Mouse (Mus musculus): ENCODE measurements around the gene Dab2. TPM values are rescaled to one million over a fixed set of nuclear protein-coding genes. Genes with fewer than 3 reads are reported as not detected.

Dab2 gene
- polyA plus RNA-seq (2015; fragmentation: Nextera tagmentation; extraction: Ambion mirVana), result 20.9 and 25.7 TPM in 2 replicates

DNA sequence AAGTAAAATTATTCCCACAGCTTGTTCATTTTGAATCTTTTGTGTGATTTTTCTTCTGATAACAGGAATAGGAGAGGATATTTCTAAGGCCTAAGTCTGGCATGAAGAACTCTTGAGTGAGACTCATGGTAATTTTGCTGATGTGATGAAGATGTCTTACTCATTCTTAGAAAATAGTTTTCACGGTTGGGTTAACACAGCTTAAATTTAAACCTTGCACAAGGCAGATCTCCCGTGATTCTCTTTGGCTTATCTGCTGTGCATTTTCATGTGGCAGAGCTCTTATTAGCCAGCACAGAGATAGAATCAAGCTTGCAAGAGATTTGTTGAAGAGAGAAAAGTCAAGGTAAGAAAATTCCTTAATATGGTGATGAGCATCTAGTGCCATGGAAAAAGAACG, at the start of gene Dab2:
Gene Dab2, plus strand, starts transcription at position 235 of the 400 bp plus-strand sequence.
- no peak within 1 kb of the TSS for H3K9ac ChIP-seq (replicated peaks; ENCODE audit: low read depth)
- TF ChIP-seq EP300 (IDR thresholded peaks at IDR 0.05) (no peak), CTCF (IDR thresholded peaks at IDR 0.05) (no peak)
- H3K36me3 ChIP-seq (ENCODE audit: insufficient read depth, low read length), result no peaks in the 10 kb centered on the region
- no peaks in the 10 kb centered on the region for H3K4me1 ChIP-seq (ENCODE audit: insufficient read depth, low read depth, low read length)
- no peak for DNase-seq (ENCODE audit: low spot score)
- no peak within 1 kb of the TSS for H3K4me3 ChIP-seq (ENCODE audit: low read depth, low read length)
- no peak within 1 kb of the TSS for H3K27ac ChIP-seq (ENCODE audit: low read length)
- H3K9me3 ChIP-seq (ENCODE audit: low read length), result no peaks in the 10 kb centered on the region
- H3K4me2 ChIP-seq (replicated peaks; ENCODE audit: low read depth, low read length), result no peak within 1 kb of the TSS
- WGBS, result 86% methylated on average over 3 of the region's 3 CpGs
- no peak for ATAC-seq
- no peaks in the 10 kb centered on the region for H3K27me3 ChIP-seq (replicated peaks; ENCODE audit: insufficient read depth, low read length)

DNA sequence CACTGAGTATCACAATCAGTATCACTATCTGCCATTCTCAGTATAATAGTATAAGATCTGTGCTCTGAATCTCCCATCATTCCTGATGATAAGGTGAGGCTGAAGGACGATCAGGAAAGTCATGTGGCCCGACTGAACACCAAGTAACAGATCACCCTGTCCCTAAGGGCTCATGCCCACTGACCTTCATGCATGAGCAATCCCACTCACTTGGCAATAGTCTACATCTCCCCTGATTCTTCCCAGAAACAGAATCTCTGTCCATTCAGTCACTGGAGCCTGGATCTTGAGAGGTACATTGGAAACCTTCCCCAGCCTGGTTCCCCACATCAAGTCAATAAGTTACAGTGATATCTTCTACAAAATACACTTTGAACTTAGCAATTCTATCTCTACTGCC, 46.1 kb upstream of the Dab2 start:
- DNase-seq (ENCODE audit: low spot score) (no peak), ATAC-seq (no peak)
- Histone ChIP-seq H3K27ac (ENCODE audit: low read length) (no peak overlapping the region), H3K9ac (replicated peaks; ENCODE audit: low read depth) (no peak overlapping the region), H3K27me3 (replicated peaks; ENCODE audit: insufficient read depth, low read length) (no peaks in the 10 kb centered on the region), H3K4me1 (ENCODE audit: insufficient read depth, low read depth, low read length) (no peaks in the 10 kb centered on the region), H3K36me3 (ENCODE audit: insufficient read depth, low read length) (no peaks in the 10 kb centered on the region), H3K4me2 (replicated peaks; ENCODE audit: low read depth, low read length) (no peak overlapping the region), H3K9me3 (ENCODE audit: low read length) (no peaks in the 10 kb centered on the region), H3K4me3 (ENCODE audit: low read depth, low read length) (no peak overlapping the region)
- TF ChIP-seq EP300 (IDR thresholded peaks at IDR 0.05) (no peak), CTCF (IDR thresholded peaks at IDR 0.05) (no peak)
- 82% methylated on average over 2 of the region's 2 CpGs for WGBS

DNA sequence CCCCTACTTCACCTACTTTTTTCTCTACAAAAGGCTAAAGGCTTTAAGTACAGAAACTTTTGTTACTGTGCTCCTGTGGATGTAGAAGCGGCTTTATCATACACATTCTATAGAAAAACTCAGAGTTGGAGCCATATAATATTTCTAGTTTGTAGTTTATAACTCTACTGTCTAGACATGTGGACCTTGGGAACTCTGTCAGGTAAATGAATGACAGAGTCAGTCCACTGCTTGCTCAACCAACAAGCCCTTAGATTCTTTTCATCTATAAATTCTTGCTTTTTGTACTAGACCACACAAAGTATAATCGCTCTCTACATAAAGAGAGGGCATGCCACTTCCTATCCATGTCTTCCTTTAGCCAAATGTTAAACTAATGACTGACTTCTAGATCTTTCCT, 45.2 kb upstream of the Dab2 start:
- Histone ChIP-seq H3K36me3 (ENCODE audit: insufficient read depth, low read length) (no peaks in the 10 kb centered on the region), H3K4me3 (ENCODE audit: low read depth, low read length) (no peak overlapping the region), H3K9ac (replicated peaks; ENCODE audit: low read depth) (no peak overlapping the region), H3K9me3 (ENCODE audit: low read length) (no peaks in the 10 kb centered on the region), H3K4me2 (replicated peaks; ENCODE audit: low read depth, low read length) (no peak overlapping the region), H3K27ac (ENCODE audit: low read length) (no peak overlapping the region), H3K27me3 (replicated peaks; ENCODE audit: insufficient read depth, low read length) (no peaks in the 10 kb centered on the region), H3K4me1 (ENCODE audit: insufficient read depth, low read depth, low read length) (no peaks in the 10 kb centered on the region)
- TF ChIP-seq EP300 (IDR thresholded peaks at IDR 0.05), result no peak
- no peak for TF ChIP-seq CTCF (IDR thresholded peaks at IDR 0.05)
- ATAC-seq (no peak), DNase-seq (ENCODE audit: low spot score) (no peak)
- 89% methylated on average over 2 of the region's 2 CpGs for WGBS

DNA sequence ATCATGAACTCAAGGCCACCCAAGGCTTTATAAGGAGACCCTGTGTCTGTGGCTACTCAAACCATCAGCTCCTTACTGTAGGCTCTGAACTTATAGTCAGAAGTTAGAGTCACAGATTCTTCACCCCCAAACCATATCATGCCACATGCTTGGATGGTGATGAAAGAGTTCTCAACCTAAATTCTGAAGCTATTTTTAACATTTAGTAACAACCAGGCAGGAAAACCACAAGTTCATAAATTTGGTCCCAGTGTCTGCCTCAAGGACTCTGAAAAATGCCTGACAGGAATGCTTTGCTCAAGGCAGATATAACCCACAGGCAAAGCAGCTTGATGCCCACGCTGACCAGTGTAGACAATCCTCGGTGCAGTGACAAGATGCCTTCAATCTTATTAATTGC, 42.5 kb upstream of the Dab2 start:
- ATAC-seq (no peak), DNase-seq (ENCODE audit: low spot score) (no peak)
- Histone ChIP-seq H3K4me2 (replicated peaks; ENCODE audit: low read depth, low read length) (no peak overlapping the region), H3K4me3 (ENCODE audit: low read depth, low read length) (no peak overlapping the region), H3K4me1 (ENCODE audit: insufficient read depth, low read depth, low read length) (no peaks in the 10 kb centered on the region; the same call in 1 of the 2 replicates), H3K9ac (replicated peaks; ENCODE audit: low read depth) (no peak overlapping the region), H3K27ac (ENCODE audit: low read length) (no peak overlapping the region), H3K36me3 (ENCODE audit: insufficient read depth, low read length) (no peaks in the 10 kb centered on the region), H3K9me3 (ENCODE audit: low read length) (no peaks in the 10 kb centered on the region), H3K27me3 (replicated peaks; ENCODE audit: insufficient read depth, low read length) (no peaks in the 10 kb centered on the region)
- 66% methylated on average over 2 of the region's 2 CpGs for WGBS
- TF ChIP-seq CTCF (IDR thresholded peaks at IDR 0.05), result no peak
- no peak for TF ChIP-seq EP300 (IDR thresholded peaks at IDR 0.05)

DNA sequence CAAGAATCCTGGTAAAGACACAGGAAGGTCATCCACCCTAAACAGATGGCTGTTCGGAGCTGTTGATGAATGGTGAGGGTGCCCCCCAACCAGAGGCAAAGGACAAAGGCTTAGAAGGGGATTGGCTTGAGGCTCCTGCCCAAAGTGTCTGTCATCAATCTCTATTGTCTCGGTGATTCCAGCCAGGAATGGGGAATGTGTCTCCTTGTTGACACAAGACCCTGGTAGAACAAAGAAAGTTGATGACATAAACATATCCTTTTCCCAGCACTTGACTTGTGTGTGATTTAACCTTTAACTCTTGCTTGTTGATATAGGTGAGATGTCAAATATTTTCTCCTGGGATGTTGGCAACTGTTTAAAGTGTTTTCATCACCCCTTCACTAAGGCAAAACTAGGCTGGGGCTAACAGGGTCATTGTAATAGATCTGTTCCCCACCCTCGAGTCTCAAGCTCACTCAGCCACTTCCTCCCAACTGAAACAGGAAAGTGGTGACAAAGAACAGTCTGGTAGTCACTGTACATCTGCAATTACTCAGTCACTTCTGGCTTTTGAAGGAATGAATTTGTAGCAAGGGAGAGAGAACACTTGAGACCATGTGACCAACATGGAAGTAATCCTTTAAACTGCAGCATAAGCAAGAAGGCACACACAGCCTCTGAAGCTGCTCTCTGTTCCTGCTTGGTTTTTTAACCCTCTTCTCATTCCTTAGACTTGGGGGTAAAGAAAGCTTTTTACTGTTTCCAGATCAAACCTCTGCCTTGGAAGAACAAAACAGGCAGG, 39.4 kb upstream of the Dab2 start:
- DNase-seq (ENCODE audit: low spot score), result peak; percentile 54
- Histone ChIP-seq H3K9me3 (ENCODE audit: low read length) (no peaks in the 10 kb centered on the region), H3K27ac (ENCODE audit: low read length) (peak overlapping the region; percentile 39; the same call in 1 of the 2 replicates), H3K9ac (replicated peaks; ENCODE audit: low read depth) (no peak overlapping the region), H3K27me3 (replicated peaks; ENCODE audit: insufficient read depth, low read length) (no peaks in the 10 kb centered on the region), H3K4me3 (ENCODE audit: low read depth, low read length) (no peak overlapping the region), H3K36me3 (ENCODE audit: insufficient read depth, low read length) (no peaks in the 10 kb centered on the region), H3K4me2 (replicated peaks; ENCODE audit: low read depth, low read length) (no peak overlapping the region), H3K4me1 (ENCODE audit: insufficient read depth, low read depth, low read length) (no peaks in the 10 kb centered on the region; the same call in 1 of the 2 replicates)
- peak; percentile 77 for ATAC-seq
- 14% methylated on average over 3 of the region's 3 CpGs for WGBS
- TF ChIP-seq CTCF (IDR thresholded peaks at IDR 0.05) (no peak), EP300 (IDR thresholded peaks at IDR 0.05) (no peak)

DNA sequence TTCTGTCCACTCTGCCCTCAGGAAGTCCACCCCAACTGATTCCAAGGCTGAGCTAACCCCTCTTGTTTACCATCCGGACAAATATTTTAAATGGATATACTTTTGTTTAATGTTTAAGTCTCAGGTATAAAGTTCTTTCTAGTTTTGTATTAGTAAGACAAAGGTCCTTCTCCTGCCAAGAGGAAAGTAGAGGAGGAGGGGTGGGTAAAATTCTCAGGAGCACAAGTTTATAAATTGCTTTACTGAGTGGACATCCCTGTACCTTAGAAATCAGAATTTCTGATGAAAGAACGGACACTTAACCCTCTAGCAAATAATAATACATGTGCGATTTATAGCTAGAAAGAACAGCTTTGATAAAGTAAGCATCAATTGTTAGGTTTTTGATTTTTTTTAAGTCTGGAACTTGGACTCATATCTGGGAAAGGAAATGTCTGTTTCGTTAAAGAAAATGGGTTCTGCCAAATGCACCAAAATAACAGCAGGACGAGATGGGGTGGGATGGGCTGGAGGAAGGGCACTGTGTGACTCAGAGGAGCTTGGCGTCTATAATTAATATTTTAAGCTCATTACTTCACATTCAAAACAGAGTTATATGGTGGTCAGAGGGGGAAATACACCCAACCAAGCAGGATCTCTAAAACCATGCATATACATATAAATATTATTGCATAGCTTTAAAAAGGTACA, 38.7 kb upstream of the Dab2 start:
- no peaks in the 10 kb centered on the region for H3K36me3 ChIP-seq (ENCODE audit: insufficient read depth, low read length)
- no peaks in the 10 kb centered on the region; the same call in 1 of the 2 replicates for H3K4me1 ChIP-seq (ENCODE audit: insufficient read depth, low read depth, low read length)
- no peak overlapping the region for H3K4me2 ChIP-seq (replicated peaks; ENCODE audit: low read depth, low read length)
- no peaks in the 10 kb centered on the region for H3K27me3 ChIP-seq (replicated peaks; ENCODE audit: insufficient read depth, low read length)
- DNase-seq (ENCODE audit: low spot score), result peak; percentile 19
- H3K9ac ChIP-seq (replicated peaks; ENCODE audit: low read depth), result no peak overlapping the region
- TF ChIP-seq CTCF (IDR thresholded peaks at IDR 0.05), result no peak
- TF ChIP-seq EP300 (IDR thresholded peaks at IDR 0.05), result no peak
- 36% methylated on average over 6 of the region's 6 CpGs for WGBS
- no peak overlapping the region for H3K4me3 ChIP-seq (ENCODE audit: low read depth, low read length)
- ATAC-seq, result 0 out of 2 replicates have a peak, but pooled peaks have one; percentile 1
- H3K9me3 ChIP-seq (ENCODE audit: low read length), result no peaks in the 10 kb centered on the region
- H3K27ac ChIP-seq (ENCODE audit: low read length), result peak overlapping the region; percentile 39; the same call in 1 of the 2 replicates

All from lung, postnatal 0 days (tissue).